Mouse (Mus musculus): ENCODE results near the gene Kifc3. TPM values are rescaled to one million over a fixed set of nuclear protein-coding genes. Genes with fewer than 3 reads are reported as not detected.

Kifc3 gene
- total and polyA plus RNA-seq, 3 experiments: 0.78 to 1.8 (median 1.7) TPM

- Histone ChIP-seq H3K27ac (ENCODE audit: insufficient read depth, low read depth) (no peak overlapping the region), H3K4me2 (ENCODE audit: insufficient read depth, low read depth, poor library complexity, severe bottlenecking) (no peak overlapping the region), H3K9me3 (replicated peaks; ENCODE audit: low read length) (no peaks in the 10 kb centered on the region), H3K36me3 (replicated peaks in 1 of 2; ENCODE audit: control insufficient read depth in 1 of 2, insufficient read depth in 1 of 2, low read length in 1 of 2) (no peaks in the 10 kb centered on the region), H3K9ac (ENCODE audit: insufficient read depth, low read depth) (no peak overlapping the region), H3K79me2 (replicated peaks; ENCODE audit: control insufficient read depth, extremely low read depth, insufficient read depth, poor library complexity, severe bottlenecking) (no peaks in the 10 kb centered on the region), H3K27me3 (replicated peaks) (peaks cover 8% of the 10 kb centered on the region), H3K4me3 (replicated peaks in 1 of 3; ENCODE audit: low read depth in 2 of 3, low read length in 2 of 3, poor library complexity in 1 of 3) (no peak overlapping the region), H3K4me1 (ENCODE audit: control insufficient read depth in 1 of 2, insufficient read depth in 2 of 2) (peaks cover 3 to 7% of the 10 kb centered on the region in 2 experiments; a peak in 3 of 4 replicates)
- TF ChIP-seq USF2 (conservative IDR thresholded peaks at IDR 0.05; ENCODE audit: low read depth, low read length) (no peak), USF1 (IDR thresholded peaks at IDR 0.05; ENCODE audit: low read depth, low read length) (no peak), POLR2A (IDR thresholded peaks at IDR 0.05; ENCODE audit: low read depth, low read length) (no peak)
- dilution Hi-C loops (cut with MboI; ENCODE audit: extremely low pct_ligation_motif_present, extremely low pct_unique_long_range_greater_than_20kb, low sequenced_read_pairs): no loop called here
- in situ Hi-C loops (cut with MboI; ENCODE audit: low pct_ligation_motif_present, low pct_unique_long_range_greater_than_20kb, low sequenced_read_pairs): no loop called here
- no peak for DNase-seq (ENCODE audit: extremely low read depth)
Observed at GRCm38 (mm10) chr8:95162785-95163184, 39.8 kb downstream of the Kifc3 start.

DNA sequence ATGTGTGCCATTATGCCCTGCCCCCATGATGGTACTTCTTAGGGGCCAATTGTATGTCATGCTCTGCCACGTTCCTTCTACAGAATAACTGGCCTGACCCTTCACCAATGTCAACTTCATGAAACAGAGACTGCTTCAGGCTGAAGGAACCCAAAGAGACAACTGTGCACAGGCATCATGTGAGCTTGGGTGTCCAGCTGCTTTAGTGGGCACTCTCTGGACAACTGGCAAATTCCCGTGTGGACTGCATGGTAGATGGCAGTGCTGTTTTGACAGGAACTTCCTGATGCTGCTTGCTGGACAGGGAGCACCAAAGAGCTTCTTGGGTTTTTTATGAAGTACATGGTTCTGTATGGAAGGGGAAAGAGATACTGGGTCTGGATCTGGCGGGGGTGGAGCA, 43.3 kb downstream of the Kifc3 start:
- Histone ChIP-seq H3K9me3 (replicated peaks; ENCODE audit: low read length) (no peaks in the 10 kb centered on the region), H3K4me3 (replicated peaks in 1 of 3; ENCODE audit: low read depth in 2 of 3, low read length in 2 of 3, poor library complexity in 1 of 3) (no peak overlapping the region), H3K4me1 (ENCODE audit: control insufficient read depth in 1 of 2, insufficient read depth in 2 of 2) (peaks cover 0 to 17% of the 10 kb centered on the region in 2 experiments; a peak in 2 of 4 replicates), H3K36me3 (replicated peaks in 1 of 2; ENCODE audit: control insufficient read depth in 1 of 2, insufficient read depth in 1 of 2, low read length in 1 of 2) (no peaks in the 10 kb centered on the region), H3K27me3 (replicated peaks) (no peaks in the 10 kb centered on the region), H3K4me2 (ENCODE audit: insufficient read depth, low read depth, poor library complexity, severe bottlenecking) (no peak overlapping the region), H3K9ac (ENCODE audit: insufficient read depth, low read depth) (no peak overlapping the region), H3K79me2 (replicated peaks; ENCODE audit: control insufficient read depth, extremely low read depth, insufficient read depth, poor library complexity, severe bottlenecking) (no peaks in the 10 kb centered on the region), H3K27ac (ENCODE audit: insufficient read depth, low read depth) (no peak overlapping the region)
- no peak for DNase-seq (ENCODE audit: extremely low read depth)
- TF ChIP-seq TBP (conservative IDR thresholded peaks at IDR 0.05; ENCODE audit: low read depth, low read length) (no peak), UBTF (IDR thresholded peaks at IDR 0.05; ENCODE audit: low read depth, low read length) (no peak), IRF4 (IDR thresholded peaks at IDR 0.05; ENCODE audit: low read depth, low read length) (no peak)
- dilution Hi-C loops (cut with MboI; ENCODE audit: extremely low pct_ligation_motif_present, extremely low pct_unique_long_range_greater_than_20kb, low sequenced_read_pairs): no loop called here
- in situ Hi-C loops (cut with MboI; ENCODE audit: low pct_ligation_motif_present, low pct_unique_long_range_greater_than_20kb, low sequenced_read_pairs): no loop called here

DNA sequence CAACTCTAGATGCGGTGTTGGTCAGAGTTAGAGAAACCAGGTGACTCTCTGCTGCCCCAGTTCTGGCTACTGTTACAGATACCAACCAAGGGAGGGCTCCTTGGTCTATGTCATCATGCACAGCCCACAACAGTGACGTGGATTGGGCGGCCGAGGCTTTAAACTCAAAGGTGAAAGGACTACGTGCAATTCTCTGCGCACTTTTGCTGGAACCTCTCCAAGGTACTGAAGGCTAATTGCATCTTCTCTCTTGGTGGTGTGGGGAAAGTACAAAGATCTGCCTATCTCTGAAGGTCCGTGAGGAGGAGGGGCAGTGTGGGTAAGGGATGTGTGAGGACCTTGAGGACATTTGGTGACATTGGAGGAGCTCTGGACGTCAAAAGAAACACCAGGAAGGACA, 44.0 kb downstream of the Kifc3 start:
- dilution Hi-C loops (cut with MboI; ENCODE audit: extremely low pct_ligation_motif_present, extremely low pct_unique_long_range_greater_than_20kb, low sequenced_read_pairs) (no loop called here), in situ Hi-C loops (cut with MboI; ENCODE audit: low pct_ligation_motif_present, low pct_unique_long_range_greater_than_20kb, low sequenced_read_pairs) (no loop called here)
- TF ChIP-seq MAZ (IDR thresholded peaks at IDR 0.05; ENCODE audit: low read depth, low read length) (no peak), RAD21 (IDR thresholded peaks at IDR 0.05; ENCODE audit: low read depth, low read length) (no peak), IRF4 (IDR thresholded peaks at IDR 0.05; ENCODE audit: low read depth, low read length) (no peak), ELF1 (IDR thresholded peaks at IDR 0.05; ENCODE audit: low read depth, low read length) (no peak), HCFC1 (IDR thresholded peaks at IDR 0.05; ENCODE audit: low read depth, low read length) (no peak), UBTF (IDR thresholded peaks at IDR 0.05; ENCODE audit: low read depth, low read length) (no peak), TBP (conservative IDR thresholded peaks at IDR 0.05; ENCODE audit: low read depth, low read length) (no peak), CTCF (conservative IDR thresholded peaks at IDR 0.05 in 1 of 2, IDR thresholded peaks at IDR 0.05 in 1 of 2; ENCODE audit: low read depth in 2 of 2, low read length in 2 of 2) (no peak), E2F4 (IDR thresholded peaks at IDR 0.05; ENCODE audit: insufficient replicate concordance, low read depth, low read length) (no peak), RCOR1 (conservative IDR thresholded peaks at IDR 0.05; ENCODE audit: low read depth, low read length) (no peak), MXI1 (IDR thresholded peaks at IDR 0.05; ENCODE audit: low read depth, low read length) (no peak), SMC3 (IDR thresholded peaks at IDR 0.05; ENCODE audit: low read depth, low read length) (no peak), CHD2 (IDR thresholded peaks at IDR 0.05; ENCODE audit: low read length) (no peak), BHLHE40 (IDR thresholded peaks at IDR 0.05; ENCODE audit: low read depth, low read length) (no peak)
- Histone ChIP-seq H3K27ac (ENCODE audit: insufficient read depth, low read depth) (no peak overlapping the region), H3K9ac (ENCODE audit: insufficient read depth, low read depth) (no peak overlapping the region), H3K36me3 (replicated peaks in 1 of 2; ENCODE audit: control insufficient read depth in 1 of 2, insufficient read depth in 1 of 2, low read length in 1 of 2) (no peaks in the 10 kb centered on the region), H3K4me3 (replicated peaks in 1 of 3; ENCODE audit: low read depth in 2 of 3, low read length in 2 of 3, poor library complexity in 1 of 3) (no peak overlapping the region), H3K9me3 (replicated peaks; ENCODE audit: low read length) (no peaks in the 10 kb centered on the region), H3K79me2 (replicated peaks; ENCODE audit: control insufficient read depth, extremely low read depth, insufficient read depth, poor library complexity, severe bottlenecking) (no peaks in the 10 kb centered on the region), H3K27me3 (replicated peaks) (no peaks in the 10 kb centered on the region), H3K4me2 (ENCODE audit: insufficient read depth, low read depth, poor library complexity, severe bottlenecking) (no peak overlapping the region), H3K4me1 (ENCODE audit: control insufficient read depth in 1 of 2, insufficient read depth in 2 of 2) (peaks cover 0 to 21% of the 10 kb centered on the region in 2 experiments; a peak in 2 of 4 replicates)
- no peak for DNase-seq (ENCODE audit: extremely low read depth)

All from CH12.LX (cell line).